8 mouse cellular contexts compared by ENCODE assay signal in the genomic region with DNA sequence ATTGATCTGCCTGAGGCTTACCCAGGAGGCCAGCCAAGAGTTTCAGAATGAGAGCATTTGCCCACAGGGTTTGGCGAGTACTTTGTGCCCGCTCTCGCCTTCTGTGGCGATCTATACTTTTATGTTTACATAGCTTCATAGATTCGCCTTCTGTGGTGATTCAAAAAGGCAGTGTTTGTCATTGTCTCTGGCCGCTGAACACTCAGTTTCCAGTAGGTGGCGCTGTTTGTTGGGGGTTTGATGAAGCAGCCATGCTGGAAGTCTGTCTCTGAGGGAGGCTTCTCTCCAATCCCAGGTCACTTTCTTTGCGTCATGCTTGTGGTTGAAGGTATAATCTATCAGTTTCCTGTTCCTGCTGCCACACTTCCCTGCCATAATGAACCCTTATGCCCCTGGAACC. TPM values are rescaled to one million over a fixed set of nuclear protein-coding genes. Genes with fewer than 3 reads are reported as not detected.
DNase-seq lines count a peak whose midpoint lies in the region; ATAC-seq and TF ChIP-seq lines count a peak whose summit lies in the region.
"Had no signal": no experiment of that assay in that cellular context is flagged by ENCODE, and none has a peak within 500 bp of the region (broad histone marks: within the 10 kb centered on the region; RNA-seq: fewer than 3 reads in every experiment).

No protein-coding gene starts in this region.

- no peaks in the 10 kb centered on the region for H3K36me3 ChIP-seq in thymus, adult 2 months (ENCODE audit: control insufficient read depth, insufficient read depth, low read length)
- H3K36me3 ChIP-seq in kidney, embryonic 15.5 days: no peaks in the 10 kb centered on the region
- H3K36me3 ChIP-seq in spleen, adult 2 months (ENCODE audit: control insufficient read depth, insufficient read depth, low read length): no peaks in the 10 kb centered on the region
- H3K36me3 ChIP-seq: hindbrain, embryonic 15.5 days had no signal

- no peak for TF ChIP-seq CTCF in thymus, adult 2 months (IDR thresholded peaks at IDR 0.05; ENCODE audit: borderline replicate concordance, control insufficient read depth, extremely low read depth, insufficient read depth, low read length, poor library complexity)
- TF ChIP-seq CTCF in spleen, adult 2 months (IDR thresholded peaks at IDR 0.05; ENCODE audit: extremely low read depth, insufficient read depth, insufficient read length, insufficient replicate concordance): peak; percentile 49; the same call in 1 of the 2 replicates

- H3K4me2 ChIP-seq in kidney, embryonic 15.5 days: no peak overlapping the region

- no peak for TF ChIP-seq POLR2A in thymus, adult 2 months (IDR thresholded peaks at IDR 0.05; ENCODE audit: control insufficient read depth, extremely low read depth, insufficient read depth, low read length, poor library complexity)
- TF ChIP-seq POLR2A in spleen, adult 2 months (IDR thresholded peaks at IDR 0.05; ENCODE audit: low read depth, low read length): no peak

- H3K9me3 ChIP-seq in kidney, embryonic 15.5 days (replicated peaks): no peaks in the 10 kb centered on the region
- H3K9me3 ChIP-seq: hindbrain, embryonic 15.5 days had no signal

- 46% methylated on average over 8 of the region's 8 CpGs for WGBS in thymus, adult 2 months
- WGBS in kidney, embryonic 15.5 days: 22% methylated on average over 8 of the region's 8 CpGs
- WGBS in spleen, adult 2 months: 45% methylated on average over 8 of the region's 8 CpGs

- peak; percentile 34 for DNase-seq in thymus, adult 2 months
- no peak for DNase-seq in thymus, adult 18-20 months
- DNase-seq in adrenal gland, postnatal 10 days: peak; percentile 84
- DNase-seq in embryo, embryonic 11.5 days (ENCODE audit: low read depth, low spot score): peak; percentile 40
- DNase-seq in lung, postnatal 14 days: peak; percentile 69
- DNase-seq in spleen, adult 2 months (ENCODE audit: low read depth in 1 of 2, low spot score in 2 of 2): peak in 1 of 2 experiments; percentile 31

- no peak overlapping the region for H3K4me3 ChIP-seq in thymus, adult 2 months (ENCODE audit: control insufficient read depth, insufficient read depth, low read length)
- H3K4me3 ChIP-seq in kidney, embryonic 15.5 days (replicated peaks): no peak overlapping the region
- H3K4me3 ChIP-seq in spleen, adult 2 months (ENCODE audit: extremely low read depth, insufficient read depth, insufficient read length): no peak overlapping the region
- H3K4me3 ChIP-seq: hindbrain, embryonic 15.5 days had no signal

- peaks cover 5% of the 10 kb centered on the region for H3K4me1 ChIP-seq in thymus, adult 2 months (replicated peaks; ENCODE audit: control insufficient read depth, insufficient read depth, low read length)
- no peaks in the 10 kb centered on the region for H3K4me1 ChIP-seq in kidney, embryonic 15.5 days
- H3K4me1 ChIP-seq in spleen, adult 2 months (ENCODE audit: control insufficient read depth, insufficient read depth, insufficient read length): no peaks in the 10 kb centered on the region; the same call in 1 of the 2 replicates
- H3K4me1 ChIP-seq: hindbrain, embryonic 15.5 days had no signal

- H3K27me3 ChIP-seq in thymus, adult 2 months (ENCODE audit: control insufficient read depth, insufficient read depth, low read length): no peaks in the 10 kb centered on the region
- H3K27me3 ChIP-seq in kidney, embryonic 15.5 days: no peaks in the 10 kb centered on the region
- H3K27me3 ChIP-seq in spleen, adult 2 months (ENCODE audit: control insufficient read depth, insufficient read depth, low read length): no peaks in the 10 kb centered on the region
- H3K27me3 ChIP-seq: hindbrain, embryonic 15.5 days had no signal

- ATAC-seq in kidney, embryonic 15.5 days (replicated peaks; ENCODE audit: low FRiP score): 0 out of 2 replicates have a peak, but pooled peaks have one; percentile 8

- no peak overlapping the region for H3K27ac ChIP-seq in thymus, adult 2 months (ENCODE audit: control insufficient read depth, insufficient read depth, low read length)
- H3K27ac ChIP-seq in kidney, embryonic 15.5 days: no peak overlapping the region
- 0 out of 2 replicates have a peak overlapping the region, but pooled peaks have one; percentile 23 for H3K27ac ChIP-seq in spleen, adult 2 months (ENCODE audit: insufficient read depth, low read length)
- H3K27ac ChIP-seq: hindbrain, embryonic 15.5 days had no signal

- H3K9ac ChIP-seq in kidney, embryonic 15.5 days: no peak overlapping the region
- H3K9ac ChIP-seq: hindbrain, embryonic 15.5 days had no signal

RNA-seq across cellular contexts. Expression of gene Serpina12, which starts 22.0 kb away (rescaled TPM):
- 0.15 TPM in 2 replicates for polyA plus RNA-seq in thymus, adult 2 months (2012; rRNA removed)
- total RNA-seq in adrenal gland, postnatal 10 days (2021): under 1 TPM; 0.36 TPM
- polyA plus RNA-seq in kidney, embryonic 15.5 days (2015; fragmentation: Nextera tagmentation; extraction: Ambion mirVana): not detected in 2 replicates
- polyA plus RNA-seq in spleen, adult 2 months (2012; rRNA removed): 0.02 and 0.04 TPM in 2 replicates
- polyA plus RNA-seq: hindbrain, embryonic 15.5 days had no signal

RNA-seq across cellular contexts. Expression of gene Serpina5, which starts 34.7 kb away (rescaled TPM):
- polyA plus RNA-seq in thymus, adult 2 months (2012; rRNA removed): 0.05 TPM in 1 of 2 replicates, not detected in the other
- under 1 TPM; 0.12 to 0.18 TPM for total RNA-seq in adrenal gland, postnatal 10 days (2021)
- not detected in 2 replicates for polyA plus RNA-seq in kidney, embryonic 15.5 days (2015; fragmentation: Nextera tagmentation; extraction: Ambion mirVana)
- not detected in 2 replicates for polyA plus RNA-seq in spleen, adult 2 months (2012; rRNA removed)
- polyA plus RNA-seq: hindbrain, embryonic 15.5 days had no signal

RNA-seq across cellular contexts. Expression of gene Serpina3a, which starts 46.3 kb away (rescaled TPM):
- polyA plus RNA-seq in thymus, adult 2 months (2012; rRNA removed): 0.10 TPM in 1 of 2 replicates, not detected in the other
- total RNA-seq in adrenal gland, postnatal 10 days (2021): not detected
- not detected in 2 replicates for polyA plus RNA-seq in kidney, embryonic 15.5 days (2015; fragmentation: Nextera tagmentation; extraction: Ambion mirVana)
- not detected in 2 replicates for polyA plus RNA-seq in spleen, adult 2 months (2012; rRNA removed)
- polyA plus RNA-seq: hindbrain, embryonic 15.5 days had no signal

RNA-seq across cellular contexts. Expression of gene Serpina9, which starts 52.7 kb away (rescaled TPM):
- polyA plus RNA-seq in thymus, adult 2 months (2012; rRNA removed): 0.39 and 0.78 TPM in 2 replicates
- under 1 TPM in 1 of 2 experiments, not detected in 1; 0.12 TPM for total RNA-seq in adrenal gland, postnatal 10 days (2021)
- not detected in 2 replicates for polyA plus RNA-seq in kidney, embryonic 15.5 days (2015; fragmentation: Nextera tagmentation; extraction: Ambion mirVana)
- polyA plus RNA-seq in spleen, adult 2 months (2012; rRNA removed): 0.13 TPM in 1 of 2 replicates, not detected in the other

Comparison
In these comparisons a context has a peak if more than half of its experiments do, and no peak if none do; other contexts are left out.
1. DNase-seq: peak in thymus, adult 2 months (single experiment), adrenal gland, postnatal 10 days (single experiment), embryo, embryonic 11.5 days (single experiment) and lung, postnatal 14 days (single experiment); none in thymus, adult 18-20 months (0 of 2).